Mouse (Mus musculus) layer of hippocampus, postnatal 36 days (tissue): ENCODE results near the gene Cacna1a. TPM values are rescaled to one million over a fixed set of nuclear protein-coding genes. Genes with fewer than 3 reads are reported as not detected.
"Not testable (repeated sequence)": the region's sequence is repeated elsewhere in the genome, so short reads cannot be mapped to it uniquely, and the experiment has no call there.

Source experiments
- DNase-seq, 2 experiments: peaks; one replicate each; pipeline ENCODE4 v3.0.0; 2022
- total RNA-seq, 2 experiments: library from RNA; stranded (reverse); gene quantifications; 2 replicates each; pipeline ENCODE4 v1.2.3; 2021

Gene Cacna1a
- total RNA-seq, 2 experiments from 2014 or later: 191 to 224 TPM

- DNase-seq: no peak
Measured at GRCm38 (mm10) chr8:84593143-84593542, 204.9 kb downstream of the Cacna1a start.

- DNase-seq: peak; percentile 74 to 76
Measured at GRCm38 (mm10) chr8:84594099-84594780, 206.0 kb downstream of the Cacna1a start.

GRCm38 (mm10) chr8:84595648-84596047 lies 207.4 kb downstream of the Cacna1a start:
- no peak for DNase-seq

GRCm38 (mm10) chr8:84599401-84599800 lies 211.2 kb downstream of the Cacna1a start:
- DNase-seq: no peak

GRCm38 (mm10) chr8:84600311-84600907 lies 212.2 kb downstream of the Cacna1a start:
- DNase-seq: no peak

- no peak for DNase-seq
Measured at GRCm38 (mm10) chr8:84601221-84601751, 213.0 kb downstream of the Cacna1a start.

- DNase-seq: no peak
Measured at GRCm38 (mm10) chr8:84614512-84615223, 226.4 kb downstream of the Cacna1a start.

- DNase-seq: no peak
Measured at GRCm38 (mm10) chr8:84615666-84616485, 227.6 kb downstream of the Cacna1a start.

GRCm38 (mm10) chr8:84617005-84617404 lies 228.8 kb downstream of the Cacna1a start:
- no peak for DNase-seq

- no peak for DNase-seq
Measured at GRCm38 (mm10) chr8:84621102-84621625, 232.9 kb downstream of the Cacna1a start.

GRCm38 (mm10) chr8:84623425-84623824 lies 235.2 kb downstream of the Cacna1a start:
- DNase-seq: not testable (repeated sequence)

GRCm38 (mm10) chr8:84629586-84629985 lies 241.3 kb downstream of the Cacna1a start:
- no peak for DNase-seq

- no peak for DNase-seq
Measured at GRCm38 (mm10) chr8:84630145-84630544, 241.9 kb downstream of the Cacna1a start.

GRCm38 (mm10) chr8:84631813-84632212 lies 243.6 kb downstream of the Cacna1a start:
- DNase-seq: no peak

- DNase-seq: no peak
Measured at GRCm38 (mm10) chr8:84633841-84634584, 245.8 kb downstream of the Cacna1a start.

GRCm38 (mm10) chr8:84634849-84635304 lies 246.6 kb downstream of the Cacna1a start:
- peak in 1 of 2 experiments; percentile 49 for DNase-seq

GRCm38 (mm10) chr8:84635397-84636050 lies 247.3 kb downstream of the Cacna1a start:
- DNase-seq: no peak

GRCm38 (mm10) chr8:84636051-84636691 lies 247.9 kb downstream of the Cacna1a start:
- no peak for DNase-seq

GRCm38 (mm10) chr8:84637946-84638554 lies 249.8 kb downstream of the Cacna1a start:
- DNase-seq: no peak
